Mouse (Mus musculus): ENCODE measurements around the gene Agpat3. TPM values are rescaled to one million over a fixed set of nuclear protein-coding genes. Genes with fewer than 3 reads are reported as not detected.

Gene Agpat3
- polyA plus RNA-seq, 1 experiment, result 247 TPM

GRCm38 (mm10) chr10:78304996-78305395, 47.3 kb downstream of the Agpat3 start:
- TF ChIP-seq CTCF (IDR thresholded peaks at IDR 0.05; ENCODE audit: insufficient read depth, low read length) (no peak), POLR2A (IDR thresholded peaks at IDR 0.05; ENCODE audit: borderline replicate concordance, extremely low read depth, low read depth, low read length) (no peak)
- no peak for DNase-seq
- Histone ChIP-seq H3K4me3 (replicated peaks; ENCODE audit: extremely low read depth, low read depth, low read length) (no peak overlapping the region), H3K4me1 (ENCODE audit: control insufficient read depth, insufficient read depth, low read length) (peaks cover 4% of the 10 kb centered on the region; the same call in 1 of the 2 replicates)
- WGBS, result 48% methylated on average over 3 of the region's 3 CpGs

- DNase-seq, result no peak
- TF ChIP-seq POLR2A (IDR thresholded peaks at IDR 0.05; ENCODE audit: borderline replicate concordance, extremely low read depth, low read depth, low read length) (no peak), CTCF (IDR thresholded peaks at IDR 0.05; ENCODE audit: insufficient read depth, low read length) (no peak)
- WGBS, result 54% methylated on average over 7 of the region's 7 CpGs
These were observed 48.6 kb downstream of the Agpat3 start for GRCm38 (mm10) chr10:78303675-78304074.

GRCm38 (mm10) chr10:78300061-78300460, 52.2 kb downstream of the Agpat3 start:
- 78% methylated on average over 4 of the region's 4 CpGs for WGBS

More at GRCm38 (mm10) chr10:78303675-78304074, 48.6 kb downstream of the Agpat3 start:
- Histone ChIP-seq H3K4me3 (replicated peaks; ENCODE audit: extremely low read depth, low read depth, low read length) (no peak overlapping the region), H3K4me1 (ENCODE audit: control insufficient read depth, insufficient read depth, low read length) (peaks cover 7% of the 10 kb centered on the region)

GRCm38 (mm10) chr10:78298651-78299644, 53.3 kb downstream of the Agpat3 start:
- 79% methylated on average over 8 of the region's 8 CpGs for WGBS
- DNase-seq, result no peak
- TF ChIP-seq POLR2A (IDR thresholded peaks at IDR 0.05; ENCODE audit: borderline replicate concordance, extremely low read depth, low read depth, low read length) (no peak), CTCF (IDR thresholded peaks at IDR 0.05; ENCODE audit: insufficient read depth, low read length) (no peak)
- H3K4me3 ChIP-seq (replicated peaks; ENCODE audit: extremely low read depth, low read depth, low read length), result no peak overlapping the region
- H3K4me1 ChIP-seq (ENCODE audit: control insufficient read depth, insufficient read depth, low read length), result peaks cover 23% of the 10 kb centered on the region

More at GRCm38 (mm10) chr10:78300061-78300460, 52.2 kb downstream of the Agpat3 start:
- Histone ChIP-seq H3K4me3 (replicated peaks; ENCODE audit: extremely low read depth, low read depth, low read length) (no peak overlapping the region), H3K4me1 (ENCODE audit: control insufficient read depth, insufficient read depth, low read length) (peaks cover 23% of the 10 kb centered on the region)
- no peak for TF ChIP-seq POLR2A (IDR thresholded peaks at IDR 0.05; ENCODE audit: borderline replicate concordance, extremely low read depth, low read depth, low read length)
- TF ChIP-seq CTCF (IDR thresholded peaks at IDR 0.05; ENCODE audit: insufficient read depth, low read length), result no peak
- no peak for DNase-seq

- TF ChIP-seq CTCF (IDR thresholded peaks at IDR 0.05; ENCODE audit: insufficient read depth, low read length) (no peak), POLR2A (IDR thresholded peaks at IDR 0.05; ENCODE audit: borderline replicate concordance, extremely low read depth, low read depth, low read length) (peak; percentile 60; the same call in 1 of the 2 replicates)
- 2% methylated on average over 15 of the region's 15 CpGs for WGBS
- Histone ChIP-seq H3K4me1 (ENCODE audit: control insufficient read depth, insufficient read depth, low read length) (peaks cover 19% of the 10 kb centered on the region), H3K4me3 (replicated peaks; ENCODE audit: extremely low read depth, low read depth, low read length) (peak overlapping the region; percentile 25)
- DNase-seq, result peak; percentile 75
These were observed 54.5 kb downstream of the Agpat3 start for GRCm38 (mm10) chr10:78297576-78298484.

- Histone ChIP-seq H3K4me3 (replicated peaks; ENCODE audit: extremely low read depth, low read depth, low read length) (no peak overlapping the region), H3K4me1 (ENCODE audit: control insufficient read depth, insufficient read depth, low read length) (peaks cover 19% of the 10 kb centered on the region)
- DNase-seq, result peak; percentile 28
- WGBS, result 43% methylated on average over 4 of the region's 4 CpGs
- TF ChIP-seq CTCF (IDR thresholded peaks at IDR 0.05; ENCODE audit: insufficient read depth, low read length) (no peak), POLR2A (IDR thresholded peaks at IDR 0.05; ENCODE audit: borderline replicate concordance, extremely low read depth, low read depth, low read length) (no peak)
These were observed 55.3 kb downstream of the Agpat3 start for GRCm38 (mm10) chr10:78296980-78297379.

- peaks cover 19% of the 10 kb centered on the region for H3K4me1 ChIP-seq (ENCODE audit: control insufficient read depth, insufficient read depth, low read length)
- WGBS, result 75% methylated on average over 5 of the region's 5 CpGs
- no peak for TF ChIP-seq POLR2A (IDR thresholded peaks at IDR 0.05; ENCODE audit: borderline replicate concordance, extremely low read depth, low read depth, low read length)
- TF ChIP-seq CTCF (IDR thresholded peaks at IDR 0.05; ENCODE audit: insufficient read depth, low read length), result no peak
- peak; percentile 29 for DNase-seq
- H3K4me3 ChIP-seq (replicated peaks; ENCODE audit: extremely low read depth, low read depth, low read length), result no peak overlapping the region
These were observed 55.9 kb downstream of the Agpat3 start for GRCm38 (mm10) chr10:78296371-78296770.

- no peak for DNase-seq
- peaks cover 16% of the 10 kb centered on the region for H3K4me1 ChIP-seq (ENCODE audit: control insufficient read depth, insufficient read depth, low read length)
- WGBS, result 80% methylated on average over 1 of the region's 1 CpGs
- TF ChIP-seq POLR2A (IDR thresholded peaks at IDR 0.05; ENCODE audit: borderline replicate concordance, extremely low read depth, low read depth, low read length), result no peak
- no peak for TF ChIP-seq CTCF (IDR thresholded peaks at IDR 0.05; ENCODE audit: insufficient read depth, low read length)
- no peak overlapping the region for H3K4me3 ChIP-seq (replicated peaks; ENCODE audit: extremely low read depth, low read depth, low read length)
These were observed 58.7 kb downstream of the Agpat3 start for GRCm38 (mm10) chr10:78293576-78293975.

GRCm38 (mm10) chr10:78292381-78292780, 59.9 kb downstream of the Agpat3 start:
- Histone ChIP-seq H3K4me3 (replicated peaks; ENCODE audit: extremely low read depth, low read depth, low read length) (no peak overlapping the region), H3K4me1 (ENCODE audit: control insufficient read depth, insufficient read depth, low read length) (peaks cover 6% of the 10 kb centered on the region)
- 92% methylated on average over 5 of the region's 5 CpGs for WGBS
- no peak for DNase-seq
- no peak for TF ChIP-seq CTCF (IDR thresholded peaks at IDR 0.05; ENCODE audit: insufficient read depth, low read length)
- TF ChIP-seq POLR2A (IDR thresholded peaks at IDR 0.05; ENCODE audit: borderline replicate concordance, extremely low read depth, low read depth, low read length), result no peak
